Mouse (Mus musculus) urinary bladder, postnatal 14 days (tissue): ENCODE results near the gene Tmem200c.

Experiments used
- DNase-seq: peaks from one replicate; pipeline ENCODE4 v3.0.0; 2021; ENCODE audit warnings: low spot score

Tmem200c gene

DNA sequence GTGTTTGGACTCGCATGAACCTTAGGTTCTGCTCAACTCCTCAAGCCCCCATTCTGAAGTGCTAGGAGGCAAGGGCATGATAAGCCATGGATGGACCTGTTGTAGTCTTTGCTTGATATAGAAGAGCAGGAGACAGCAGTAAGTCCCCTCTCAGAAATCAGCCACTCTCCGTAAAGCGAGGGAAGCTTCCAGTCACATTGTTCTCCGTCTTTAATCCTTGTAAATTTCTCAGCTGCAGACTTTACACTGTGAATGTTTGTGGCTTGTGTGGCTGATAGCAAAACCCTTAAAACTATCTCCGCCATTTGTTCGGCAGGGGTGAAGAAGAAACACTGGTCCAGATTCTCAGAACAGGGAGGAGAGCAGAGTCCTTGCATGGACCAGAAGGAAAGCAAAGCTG, at the start of gene Tmem200c:
Tmem200c (plus strand) TSS at position 301 of the 400 bp plus-strand sequence.
- no peak for DNase-seq

DNA sequence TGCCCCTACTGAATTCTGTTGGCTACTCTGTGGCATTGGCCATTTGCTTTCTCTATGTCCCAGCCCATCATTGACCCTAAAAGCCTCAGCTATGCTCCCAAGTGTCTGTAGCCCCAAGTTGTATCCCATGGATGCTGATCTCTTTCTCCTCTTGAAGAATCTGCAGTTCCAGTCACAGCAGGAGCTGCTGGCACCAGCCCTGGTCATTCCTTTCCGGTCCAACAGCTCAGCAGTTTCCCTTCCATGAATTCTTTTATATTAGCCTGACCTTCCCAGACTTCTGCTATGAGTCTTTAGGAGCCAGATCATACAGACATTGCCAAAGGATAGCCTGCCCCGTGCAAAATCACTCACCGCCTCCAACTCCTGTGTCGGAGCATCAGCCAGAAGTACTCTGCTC, 32.7 kb upstream of the Tmem200c start:
- no peak for DNase-seq

- no peak for DNase-seq
Measured at GRCm38 (mm10) chr17:68836655-68837012, 10.2 kb downstream of the Tmem200c start.

GRCm38 (mm10) chr17:68837013-68837858, 10.8 kb downstream of the Tmem200c start:
- DNase-seq, result peak; percentile 11

GRCm38 (mm10) chr17:68837859-68838194, 11.4 kb downstream of the Tmem200c start:
- DNase-seq, result no peak

- no peak for DNase-seq
Measured at GRCm38 (mm10) chr17:68839888-68840571, 13.6 kb downstream of the Tmem200c start.

GRCm38 (mm10) chr17:68840572-68840939, 14.1 kb downstream of the Tmem200c start:
- no peak for DNase-seq

DNA sequence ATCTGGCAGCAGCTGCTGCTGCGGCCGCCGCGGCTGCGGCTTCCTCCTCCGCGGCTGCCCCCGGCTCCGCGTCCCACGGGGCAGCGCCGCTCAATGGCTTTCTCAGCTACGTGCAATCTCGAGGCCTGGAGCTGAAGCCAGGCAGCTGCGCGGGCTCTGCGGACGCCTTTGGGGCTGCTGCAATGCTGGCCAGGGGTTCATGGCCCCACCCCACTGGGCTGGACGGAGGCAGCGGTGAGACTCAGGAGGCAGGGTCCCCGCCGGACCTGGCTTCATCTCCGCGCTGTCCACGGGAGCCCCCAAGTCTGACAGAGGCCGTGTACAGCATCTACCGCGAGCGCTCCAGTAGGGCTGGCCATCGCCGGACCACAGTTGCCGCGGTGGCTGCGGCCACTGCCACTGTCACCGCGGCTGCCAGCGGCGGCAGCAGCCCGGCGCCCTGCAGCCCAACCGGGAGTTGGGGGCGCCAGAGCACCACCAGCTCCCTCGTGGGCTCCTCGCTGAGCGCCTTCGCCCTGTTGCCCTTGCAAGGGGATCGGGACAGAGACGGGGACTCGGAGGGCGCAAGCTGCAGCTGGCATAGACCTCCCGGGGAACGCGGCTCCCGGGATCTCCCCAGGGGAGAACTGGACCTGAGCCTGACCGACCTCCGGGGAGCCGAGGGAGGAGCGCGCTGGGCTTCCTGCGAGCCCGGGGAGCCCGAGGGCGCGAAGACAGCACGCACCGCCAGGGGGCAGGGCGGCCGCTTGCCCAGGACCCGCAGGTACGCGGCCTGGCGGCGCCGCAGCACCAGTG, 14.9 kb downstream of the Tmem200c start:
- DNase-seq, result peak; percentile 59

DNA sequence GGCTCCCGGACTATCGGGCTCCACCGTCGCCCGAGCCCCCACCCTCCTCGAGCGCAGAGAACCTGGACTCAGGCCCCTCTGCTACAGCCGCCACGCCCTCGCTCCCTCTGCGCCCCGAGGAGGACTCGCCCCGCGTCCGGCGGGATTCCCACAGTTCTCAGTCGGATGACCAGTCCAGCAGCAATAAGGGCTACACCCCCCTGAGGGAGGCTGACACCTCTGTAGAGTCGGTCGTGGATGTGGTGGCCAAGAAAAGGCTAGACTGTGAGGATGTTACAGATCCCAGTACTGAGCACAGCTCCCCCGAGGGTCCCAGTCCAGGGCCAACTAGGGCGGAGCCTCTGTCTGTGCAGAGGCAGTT, 15.4 kb downstream of the Tmem200c start:
- no peak for DNase-seq

DNA sequence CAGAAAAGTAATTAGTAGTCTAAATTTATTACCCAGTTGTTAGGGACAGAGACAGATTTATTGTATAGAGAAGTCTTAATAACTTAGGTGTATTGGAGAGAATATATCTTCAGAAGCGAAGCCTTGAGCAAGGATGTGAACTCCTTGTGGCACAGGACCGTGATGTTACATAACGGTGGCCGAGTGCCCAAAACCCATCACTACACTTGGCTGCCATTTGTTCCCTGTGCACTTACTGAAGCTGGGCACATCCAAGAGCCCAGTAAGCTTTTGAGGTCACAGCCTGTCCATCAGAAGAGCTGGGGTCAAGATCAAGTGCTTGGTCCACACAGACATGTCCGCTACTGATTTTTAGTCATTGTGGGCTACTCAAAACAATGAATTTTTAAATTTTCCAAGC, 19.5 kb downstream of the Tmem200c start:
- DNase-seq, result no peak

GRCm38 (mm10) chr17:68848739-68849138, 22.3 kb downstream of the Tmem200c start:
- no peak for DNase-seq

GRCm38 (mm10) chr17:68852171-68852966, 25.9 kb downstream of the Tmem200c start:
- DNase-seq, result no peak

DNA sequence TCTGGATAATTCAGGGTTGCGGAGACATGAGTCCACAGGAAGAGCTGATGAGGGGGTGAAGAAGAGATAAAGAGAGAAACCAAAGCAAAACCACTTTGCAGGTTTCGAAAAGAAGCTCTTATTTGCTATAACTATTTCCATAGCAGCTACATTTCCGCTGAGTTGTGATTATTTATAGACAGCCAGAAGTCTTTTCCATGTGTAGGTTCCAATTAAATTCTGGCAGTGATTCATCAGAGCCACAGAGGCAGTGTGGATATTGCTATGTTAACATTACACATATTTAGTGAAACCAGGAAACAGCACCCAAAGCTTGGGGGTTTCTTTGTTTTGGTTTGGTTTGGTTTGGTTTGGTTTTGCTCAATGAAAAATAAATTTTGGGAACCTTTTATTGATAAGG, 37.8 kb downstream of the Tmem200c start:
- DNase-seq, result no peak

DNA sequence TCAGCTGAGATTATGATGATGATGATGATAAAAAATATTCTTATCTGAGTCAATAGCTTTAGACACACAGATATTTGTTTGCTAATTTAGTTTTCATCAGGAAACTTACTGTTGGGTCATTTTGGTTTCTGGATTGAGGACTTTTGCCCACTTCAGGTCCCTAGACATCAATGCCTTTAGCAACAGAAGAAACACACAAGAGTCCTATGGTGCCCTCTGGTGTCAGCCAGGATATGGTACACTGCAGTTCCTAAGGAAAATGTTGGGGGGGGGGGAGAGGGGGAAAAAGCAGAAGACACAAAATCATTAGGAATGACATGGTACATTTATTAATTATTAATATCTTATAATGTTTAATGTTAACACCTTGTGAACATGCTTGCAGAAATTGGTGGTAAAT, 42.0 kb downstream of the Tmem200c start:
- no peak for DNase-seq

DNA sequence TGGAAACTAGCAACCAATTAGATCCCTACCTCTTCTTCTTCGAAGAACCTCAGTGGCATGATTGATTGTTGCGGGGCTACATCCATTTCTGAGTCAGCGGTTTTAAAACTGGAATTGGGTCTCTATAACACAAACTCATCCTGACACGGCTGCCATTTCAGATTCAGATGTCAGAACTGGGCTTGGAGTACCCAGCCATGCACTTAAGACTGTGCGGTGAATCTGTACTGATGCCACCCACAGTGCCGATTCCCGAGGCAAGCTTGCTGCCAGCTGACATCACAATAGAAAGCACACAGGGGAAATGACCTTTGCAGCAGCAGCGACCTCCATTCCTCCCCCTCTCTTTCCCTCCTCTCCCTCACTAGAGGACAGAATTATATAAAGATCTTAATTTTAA, 47.6 kb downstream of the Tmem200c start:
- no peak for DNase-seq

DNA sequence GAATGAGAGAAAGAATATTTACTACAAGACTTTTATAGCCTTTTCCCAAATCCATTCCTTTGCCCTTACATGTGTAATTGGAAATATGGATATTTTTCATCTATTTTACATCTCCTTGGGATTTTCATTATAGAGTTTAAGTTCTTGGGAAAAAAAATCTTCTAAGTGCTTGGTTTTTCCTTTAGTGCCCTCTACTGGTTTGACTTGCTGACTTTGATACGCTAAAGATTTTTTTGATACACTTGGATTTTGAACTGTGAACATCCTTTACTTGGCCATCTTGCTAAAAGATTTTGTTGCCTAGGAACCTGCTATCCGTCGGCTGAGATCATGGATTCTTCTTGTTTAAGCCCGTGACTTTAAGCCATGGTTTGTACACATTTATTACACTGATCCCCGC, 48.8 kb downstream of the Tmem200c start:
- DNase-seq, result no peak

- no peak for DNase-seq
Measured at GRCm38 (mm10) chr17:68875917-68876495, 49.6 kb downstream of the Tmem200c start.

DNA sequence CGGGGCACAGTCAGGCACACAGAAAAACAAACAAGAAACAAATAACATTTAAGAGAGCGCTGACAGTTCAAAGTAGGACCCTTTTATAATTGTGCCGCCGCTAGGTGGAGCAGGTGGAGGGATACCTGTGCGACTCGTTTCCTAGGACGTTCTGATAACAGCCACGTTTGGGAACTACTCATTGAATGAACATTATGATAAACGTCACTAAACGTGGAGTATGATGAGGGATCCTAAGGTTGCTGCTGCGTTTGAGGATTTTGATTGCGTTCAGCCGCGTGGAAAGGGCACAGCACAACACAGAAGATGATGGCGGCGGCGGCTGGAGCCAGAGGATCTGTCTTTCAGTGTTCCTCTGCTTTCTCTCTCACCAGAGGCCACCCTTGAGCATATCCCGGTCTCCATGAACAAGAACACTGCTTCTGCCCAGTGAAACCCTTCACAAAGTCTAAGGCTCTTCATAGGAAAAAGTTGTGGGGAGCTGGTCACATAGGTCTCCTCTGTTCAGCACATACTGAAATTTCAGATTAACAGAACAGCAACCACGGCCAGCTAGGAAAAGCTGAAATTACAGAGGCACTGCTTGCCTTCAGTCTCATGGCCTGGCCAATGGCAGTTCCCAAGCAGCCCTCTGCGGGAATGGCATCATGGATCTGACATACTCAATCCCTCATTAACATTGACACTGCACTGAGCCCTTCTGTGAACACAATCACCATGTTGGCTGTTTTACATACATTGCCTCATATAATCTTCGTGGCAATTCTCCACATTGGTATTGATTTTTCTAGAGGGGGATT, 55.5 kb downstream of the Tmem200c start:
- peak; percentile 42 for DNase-seq

GRCm38 (mm10) chr17:68883474-68884083, 57.2 kb downstream of the Tmem200c start:
- no peak for DNase-seq

GRCm38 (mm10) chr17:68890672-68891071, 64.2 kb downstream of the Tmem200c start:
- no peak for DNase-seq
